Mouse (Mus musculus) ES-E14 (cell line): ENCODE data around the gene Vamp1. TPM values are rescaled to one million over a fixed set of nuclear protein-coding genes. Genes with fewer than 3 reads are reported as not detected.

Experiments used
- DNase-seq: peaks from one replicate; pipeline ENCODE4 v3.0.0-alpha.2; 2013; ENCODE audit warnings: low read depth, low spot score
- H3K27ac ChIP-seq: 2 replicates; pipeline ENCODE4 v1.5.1; 2012; ENCODE audit warnings: low read depth, mild to moderate bottlenecking, low read length, moderate library complexity, mixed read lengths; ENCODE audit not compliant: poor library complexity, insufficient read depth, severe bottlenecking
- H3K36me3 ChIP-seq: 2 replicates; pipeline ENCODE4 v1.6.1; 2012; ENCODE audit warnings: mild to moderate bottlenecking, low read length, moderate library complexity, mixed read lengths; ENCODE audit not compliant: control insufficient read depth, poor library complexity, insufficient read depth, severe bottlenecking
- H3K4me1 ChIP-seq, 2 experiments: fragments of 150-350 bp in 1 of 2; sonication (generic) in 1 of 2; 2 replicates each; pipeline ENCODE4 v1.6.1; 2012; ENCODE audit warnings: low read length in 2 of 2, mild to moderate bottlenecking in 1 of 2, mixed read lengths in 1 of 2; ENCODE audit not compliant: control insufficient read depth in 2 of 2, insufficient read depth in 2 of 2, poor library complexity in 1 of 2
- H3K4me3 ChIP-seq, 2 experiments: fragments of 150-350 bp in 1 of 2; sonication (generic) in 1 of 2; 2 replicates each; pipeline ENCODE4 v1.5.1; 2012; ENCODE audit warnings: low read length in 2 of 2, low read depth in 1 of 2, mild to moderate bottlenecking in 1 of 2, mixed read lengths in 1 of 2; ENCODE audit not compliant: insufficient read depth in 1 of 2, poor library complexity in 1 of 2, severe bottlenecking in 1 of 2
- H3K9ac ChIP-seq: 2 replicates; pipeline ENCODE4 v1.6.1; 2012; ENCODE audit warnings: low read depth, mild to moderate bottlenecking, low read length, mixed read lengths; ENCODE audit not compliant: poor library complexity, insufficient read depth, severe bottlenecking
- H3K9me3 ChIP-seq: fragments of 150-350 bp; sonication (generic); 2 replicates; pipeline ENCODE4 v1.6.1; 2012; ENCODE audit warnings: low read depth, mild to moderate bottlenecking, low read length; ENCODE audit not compliant: control insufficient read depth, insufficient read depth
- CHD2 ChIP-seq: IDR thresholded peaks from 2 replicates; pipeline ENCODE4 v1.6.1; 2014; ENCODE audit warnings: mild to moderate bottlenecking, low read depth, low read length, inconsistent platforms
- HCFC1 ChIP-seq: IDR thresholded peaks from 2 replicates; pipeline ENCODE4 v1.6.1; 2012; ENCODE audit warnings: low read length, inconsistent platforms, borderline replicate concordance; ENCODE audit not compliant: insufficient read depth
- MAFK ChIP-seq: IDR thresholded peaks from 2 replicates; pipeline ENCODE4 v1.6.1; 2014; ENCODE audit warnings: mild to moderate bottlenecking, low read depth, low read length, inconsistent platforms; ENCODE audit not compliant: insufficient read depth
- ZC3H11A ChIP-seq: IDR thresholded peaks from 2 replicates; pipeline ENCODE4 v1.6.1; 2012; ENCODE audit warnings: low read depth, mild to moderate bottlenecking, inconsistent platforms, low read length, borderline replicate concordance
- ZNF384 ChIP-seq: IDR thresholded peaks from 2 replicates; pipeline ENCODE4 v1.6.1; 2012; ENCODE audit warnings: low read depth, low read length, inconsistent platforms
- in situ Hi-C, 2 experiments: fragments of 600-800 bp; cut with MboI; formaldehyde crosslinking; loops; one replicate each; pipeline ENCODE4 v1.15.1; 2025; ENCODE audit warnings: low sequenced_read_pairs in 2 of 2, inconsistent platforms in 1 of 2; ENCODE audit not compliant: unreplicated experiment in 2 of 2
- total RNA-seq: library from RNA; depleted of rRNA; stranded (reverse); fragments of 300-350 nt; gene quantifications from 2 replicates; pipeline ENCODE4 v1.2.3, GENCODE M21; 2012; rRNA removed

Gene Vamp1
- 3.5 and 4.6 TPM in 2 replicates for total RNA-seq

GRCm38 (mm10) chr6:125215148-125215954 lies at the start of gene Vamp1:
Gene Vamp1, plus strand, starts transcription at chr6:125215551.
- H3K27ac ChIP-seq = no peak within 1 kb of the TSS
- no peaks in the 10 kb centered on the region for H3K9me3 ChIP-seq
- TF ChIP-seq ZNF384 (no peak), HCFC1 (peak; percentile 85; the same call in 1 of the 2 replicates)
- H3K4me1 ChIP-seq = peaks cover 3 to 5% of the 10 kb centered on the region in 2 experiments; a peak in 1 of 4 replicates
- DNase-seq = peak; percentile 98
- peak within 1 kb of the TSS; percentile 82 for H3K9ac ChIP-seq
- H3K4me3 ChIP-seq = peak within 1 kb of the TSS; percentile 67 to 82
- H3K36me3 ChIP-seq = peaks cover 5% of the 10 kb centered on the region; the same call in 1 of the 2 replicates
- in situ Hi-C loops = no loop called here

GRCm38 (mm10) chr6:125166051-125166751 lies 49.1 kb upstream of the Vamp1 start, which contains the start of gene Gapdh:
Gene Gapdh, minus strand, starts transcription at chr6:125166467.
- Histone ChIP-seq H3K9ac (peak within 1 kb of the TSS; percentile 98), H3K9me3 (no peaks in the 10 kb centered on the region), H3K27ac (peak within 1 kb of the TSS; percentile 97), H3K4me1 (peaks cover 2 to 15% of the 10 kb centered on the region in 2 experiments; a peak in 1 of 4 replicates), H3K36me3 (peaks cover 61% of the 10 kb centered on the region), H3K4me3 (peak within 1 kb of the TSS; percentile 87 to 99)
- TF ChIP-seq CHD2 (no peak), ZC3H11A (no peak), MAFK (peak; percentile 51; the same call in 1 of the 2 replicates), HCFC1 (no peak), ZNF384 (no peak)
- in situ Hi-C loops = no loop called here
- DNase-seq = no peak

GRCm38 (mm10) chr6:125166861-125167650 lies 48.3 kb upstream of the Vamp1 start:
- DNase-seq = no peak
- in situ Hi-C loops = no loop called here
- peak overlapping the region; percentile 87 to 99 for H3K4me3 ChIP-seq
- peak overlapping the region; percentile 92 for H3K9ac ChIP-seq
- H3K27ac ChIP-seq = peak overlapping the region; percentile 78
- peaks cover 70% of the 10 kb centered on the region for H3K36me3 ChIP-seq
- peaks cover 7 to 19% of the 10 kb centered on the region in 2 experiments; a peak in 2 of 4 replicates for H3K4me1 ChIP-seq
- H3K9me3 ChIP-seq = no peaks in the 10 kb centered on the region
- peak; percentile 91 for TF ChIP-seq MAFK
- no peak for TF ChIP-seq ZNF384

DNA sequence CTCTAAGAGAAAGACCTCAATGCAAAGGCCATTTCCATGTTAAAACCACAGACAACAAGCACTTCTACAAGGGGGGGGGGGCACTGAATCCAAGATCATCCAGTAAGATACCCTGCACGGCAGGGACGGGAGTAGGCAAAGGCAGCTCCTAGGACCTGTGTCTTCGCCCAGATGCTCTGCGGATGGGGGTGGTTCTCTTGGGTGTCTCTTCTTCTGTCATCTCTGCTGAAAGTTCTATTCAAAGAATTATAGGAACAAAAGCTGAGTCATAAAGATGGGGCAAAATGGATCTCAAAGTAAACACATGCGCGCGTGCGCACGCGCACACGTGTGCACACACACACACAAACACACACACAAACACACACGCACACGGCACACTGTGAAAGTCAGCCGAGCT lies 47.3 kb upstream of the Vamp1 start:
- H3K4me1 ChIP-seq = peaks cover 14 to 25% of the 10 kb centered on the region in 2 experiments; a peak in 2 of 4 replicates
- peak overlapping the region; percentile 3; the same call in 1 of the 2 replicates for H3K9ac ChIP-seq
- in situ Hi-C loops = no loop called here
- H3K27ac ChIP-seq = 0 out of 2 replicates have a peak overlapping the region, but pooled peaks have one; percentile 78
- DNase-seq = no peak
- TF ChIP-seq HCFC1 = no peak
- no peak for TF ChIP-seq ZNF384
- TF ChIP-seq MAFK = no peak
- no peak for TF ChIP-seq ZC3H11A
- TF ChIP-seq CHD2 = no peak
- no peak overlapping the region for H3K4me3 ChIP-seq
- peaks cover 71% of the 10 kb centered on the region for H3K36me3 ChIP-seq
- no peaks in the 10 kb centered on the region for H3K9me3 ChIP-seq
